Mouse (Mus musculus): Measurements from ENCODE around the gene Zfp622. TPM values are rescaled to one million over a fixed set of nuclear protein-coding genes. Genes with fewer than 3 reads are reported as not detected.

Zfp622 gene
- polyA plus RNA-seq, 1 experiment: 6.5 TPM

DNA sequence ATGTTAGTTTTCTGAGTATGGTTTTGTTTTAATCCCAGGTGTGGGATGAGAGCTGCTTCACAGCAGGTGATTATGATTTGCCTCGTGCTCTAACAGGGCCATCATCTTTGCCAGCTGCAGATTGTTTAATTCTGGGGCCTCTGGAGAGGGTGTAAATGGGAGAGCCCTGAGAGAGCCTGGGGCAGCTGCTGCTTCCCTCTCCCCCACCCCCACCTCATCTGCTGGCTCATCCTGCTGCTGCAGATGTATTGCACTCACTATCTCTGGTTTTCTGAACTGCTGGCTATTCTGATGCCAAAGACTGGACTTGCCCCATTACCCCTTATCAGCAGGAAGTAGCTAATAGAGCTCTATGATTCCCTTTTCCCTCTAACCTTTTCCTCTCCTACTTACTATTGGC lies 56.4 kb downstream of the Zfp622 start:
- Histone ChIP-seq H3K4me1 (ENCODE audit: control insufficient read depth, insufficient read depth, low read length) (no peaks in the 10 kb centered on the region), H3K27ac (ENCODE audit: control insufficient read depth, insufficient read depth, low read depth, low read length) (no peak overlapping the region), H3K36me3 (ENCODE audit: control insufficient read depth, insufficient read depth, low read length) (no peaks in the 10 kb centered on the region), H3K27me3 (ENCODE audit: control insufficient read depth, insufficient read depth, low read length) (no peaks in the 10 kb centered on the region), H3K4me3 (ENCODE audit: control insufficient read depth, low read depth, low read length) (no peak overlapping the region)
- TF ChIP-seq POLR2A (IDR thresholded peaks at IDR 0.05; ENCODE audit: control insufficient read depth, low read depth, low read length) (no peak), CTCF (IDR thresholded peaks at IDR 0.05; ENCODE audit: control insufficient read depth, insufficient read depth, insufficient replicate concordance, low read depth, low read length) (no peak)

DNA sequence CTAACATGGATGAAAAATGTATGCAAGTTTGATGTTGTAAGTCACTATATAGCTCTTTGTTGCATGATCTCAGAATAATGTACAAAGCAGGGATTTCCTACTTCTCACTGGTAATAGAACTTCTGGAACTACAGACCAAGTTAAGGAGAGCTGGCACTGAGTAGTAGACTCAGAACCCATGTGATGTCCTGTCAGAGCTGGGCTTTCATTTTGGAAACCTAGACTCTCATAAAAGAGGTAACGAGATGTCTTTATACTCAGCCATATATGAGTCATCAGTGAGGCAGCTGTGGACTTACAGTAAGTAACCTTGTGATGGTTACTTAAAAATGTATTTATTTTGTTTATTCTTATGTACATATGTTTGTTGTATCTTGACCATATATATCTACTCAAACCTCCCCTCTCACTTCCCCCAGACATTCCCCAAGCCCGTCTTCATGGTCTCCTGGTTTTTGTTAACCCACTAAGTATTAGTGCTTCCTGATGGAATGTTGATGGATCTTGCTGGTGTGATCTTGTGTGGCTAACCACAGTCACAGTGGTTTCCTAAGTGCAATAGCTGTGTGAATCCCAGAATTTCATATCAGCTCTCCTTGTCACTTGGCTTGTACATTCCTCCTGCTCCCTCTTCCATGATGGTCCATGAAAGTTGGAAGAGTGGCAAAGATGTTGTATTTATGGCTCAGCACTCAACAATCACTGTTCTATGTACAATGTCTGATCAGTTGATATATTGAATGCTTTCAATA lies 57.2 kb downstream of the Zfp622 start:
- no peak overlapping the region for H3K27ac ChIP-seq (ENCODE audit: control insufficient read depth, insufficient read depth, low read depth, low read length)
- no peaks in the 10 kb centered on the region for H3K36me3 ChIP-seq (ENCODE audit: control insufficient read depth, insufficient read depth, low read length)
- H3K27me3 ChIP-seq (ENCODE audit: control insufficient read depth, insufficient read depth, low read length): no peaks in the 10 kb centered on the region
- no peaks in the 10 kb centered on the region for H3K4me1 ChIP-seq (ENCODE audit: control insufficient read depth, insufficient read depth, low read length)
- H3K4me3 ChIP-seq (ENCODE audit: control insufficient read depth, low read depth, low read length): no peak overlapping the region
- TF ChIP-seq CTCF (IDR thresholded peaks at IDR 0.05; ENCODE audit: control insufficient read depth, insufficient read depth, insufficient replicate concordance, low read depth, low read length) (no peak), POLR2A (IDR thresholded peaks at IDR 0.05; ENCODE audit: control insufficient read depth, low read depth, low read length) (no peak)

Other genes with a start within 250 kb of the Zfp622 start
- 42.7 and 46.1 TPM in 2 replicates for gene Retreg1, start 141.2 kb upstream of the Zfp622 start, polyA plus RNA-seq (2012; rRNA removed)

All from testis, adult 2 months (tissue).